Mouse (Mus musculus): ENCODE measurements around the gene Sin3b. TPM values are rescaled to one million over a fixed set of nuclear protein-coding genes. Genes with fewer than 3 reads are reported as not detected.

Gene Sin3b
- total and polyA plus RNA-seq, 2 experiments from 2014 or later = 250 to 259 TPM

DNA sequence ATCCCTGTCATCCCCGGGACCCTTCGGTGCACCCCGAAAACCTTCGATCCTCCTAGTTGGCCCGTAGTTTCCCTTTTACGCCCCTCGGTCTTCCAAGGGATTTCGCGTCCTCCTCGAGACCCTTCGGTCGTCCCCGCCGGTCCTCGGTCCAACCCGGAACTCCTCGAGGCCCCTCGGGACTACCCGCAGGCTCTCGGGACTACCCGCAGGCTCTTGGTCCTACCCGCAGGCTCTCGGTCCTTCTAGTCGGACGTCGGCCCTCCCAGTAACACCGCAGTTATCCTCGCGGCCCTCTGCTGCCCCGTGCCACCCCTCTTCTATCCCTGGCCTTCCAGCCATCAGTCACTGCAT is 541 bp downstream of the Sin3b start:
- Histone ChIP-seq H3K27ac (peak overlapping the region; percentile 76), H3K4me1 (ENCODE audit: insufficient read depth, low read length) (peaks cover 8% of the 10 kb centered on the region), H3K9ac (replicated peaks; ENCODE audit: low read length) (peak overlapping the region; percentile 97), H3K4me2 (ENCODE audit: low read depth, low read length) (peak overlapping the region; percentile 91), H3K36me3 (ENCODE audit: insufficient read depth, low read length) (peaks cover 36% of the 10 kb centered on the region), H3K27me3 (ENCODE audit: insufficient read depth, low read length) (no peaks in the 10 kb centered on the region), H3K4me3 (ENCODE audit: low read length) (peak overlapping the region; percentile 95), H3K9me3 (ENCODE audit: low read length) (no peaks in the 10 kb centered on the region)
- TF ChIP-seq CTCF (IDR thresholded peaks at IDR 0.05; ENCODE audit: low read depth) = no peak
- WGBS = 3% methylated on average over 30 of the region's 30 CpGs
- ATAC-seq (peak; percentile 25), DNase-seq (ENCODE audit: low spot score) (peak; percentile 38)

DNA sequence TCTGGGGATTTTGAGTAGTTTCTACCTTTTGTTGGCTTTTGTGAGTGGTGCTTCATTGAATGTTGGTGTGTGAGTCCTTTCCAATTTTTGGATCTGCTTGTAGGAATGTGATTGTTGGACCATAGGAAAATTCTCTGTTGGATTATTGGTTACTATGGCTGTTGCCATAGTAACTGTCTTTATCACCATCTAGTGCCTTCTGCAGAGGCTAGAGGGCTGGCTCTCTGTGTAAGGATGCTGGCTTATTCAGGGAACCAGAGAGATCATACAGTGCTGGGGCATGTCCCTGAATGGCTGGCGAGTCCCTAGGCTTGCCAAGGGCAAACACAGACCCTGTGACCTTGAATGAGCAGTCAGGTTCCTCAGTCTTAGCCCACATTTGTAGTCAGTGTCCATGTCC is 5.6 kb downstream of the Sin3b start:
- H3K4me1 ChIP-seq (ENCODE audit: insufficient read depth, low read length) = peaks cover 8% of the 10 kb centered on the region
- DNase-seq (ENCODE audit: low spot score) (peak; percentile 35), ATAC-seq (peak; percentile 53)
- no peak overlapping the region for H3K27ac ChIP-seq
- no peak overlapping the region for H3K4me2 ChIP-seq (ENCODE audit: low read depth, low read length)
- H3K27me3 ChIP-seq (ENCODE audit: insufficient read depth, low read length) = no peaks in the 10 kb centered on the region
- 60% methylated on average over 1 of the region's 1 CpGs for WGBS
- peaks cover 75% of the 10 kb centered on the region for H3K36me3 ChIP-seq (ENCODE audit: insufficient read depth, low read length)
- no peak overlapping the region for H3K9ac ChIP-seq (replicated peaks; ENCODE audit: low read length)
- no peaks in the 10 kb centered on the region for H3K9me3 ChIP-seq (ENCODE audit: low read length)
- H3K4me3 ChIP-seq (ENCODE audit: low read length) = no peak overlapping the region
- no peak for TF ChIP-seq CTCF (IDR thresholded peaks at IDR 0.05; ENCODE audit: low read depth)

DNA sequence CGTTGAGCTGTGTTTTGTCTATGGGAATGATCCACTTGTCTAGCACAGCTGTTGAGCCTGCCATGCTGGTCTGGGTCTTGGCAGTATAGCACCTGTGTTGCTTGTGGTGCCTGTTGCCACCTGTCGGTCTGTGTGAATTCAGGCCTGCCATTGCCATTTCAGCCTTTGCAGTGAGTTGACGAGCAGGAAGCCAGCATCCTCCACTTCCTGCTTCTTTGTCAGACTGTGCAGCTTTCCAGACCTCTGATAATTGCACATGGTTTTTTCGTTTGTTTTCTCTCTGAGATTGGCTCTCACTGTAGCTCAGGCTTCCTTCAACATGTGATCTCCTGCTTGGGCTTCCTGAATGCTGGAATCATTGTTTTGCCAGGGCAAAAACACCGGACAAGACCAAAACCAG is 11.9 kb downstream of the Sin3b start:
- DNase-seq (ENCODE audit: low spot score) = no peak
- Histone ChIP-seq H3K27ac (no peak overlapping the region), H3K27me3 (ENCODE audit: insufficient read depth, low read length) (no peaks in the 10 kb centered on the region), H3K9me3 (ENCODE audit: low read length) (no peaks in the 10 kb centered on the region), H3K4me2 (ENCODE audit: low read depth, low read length) (no peak overlapping the region), H3K4me3 (ENCODE audit: low read length) (no peak overlapping the region), H3K36me3 (ENCODE audit: insufficient read depth, low read length) (peaks cover 79% of the 10 kb centered on the region), H3K4me1 (ENCODE audit: insufficient read depth, low read length) (no peaks in the 10 kb centered on the region), H3K9ac (replicated peaks; ENCODE audit: low read length) (no peak overlapping the region)
- TF ChIP-seq CTCF (IDR thresholded peaks at IDR 0.05; ENCODE audit: low read depth) = no peak
- 85% methylated on average over 5 of the region's 5 CpGs for WGBS
- no peak for ATAC-seq

DNA sequence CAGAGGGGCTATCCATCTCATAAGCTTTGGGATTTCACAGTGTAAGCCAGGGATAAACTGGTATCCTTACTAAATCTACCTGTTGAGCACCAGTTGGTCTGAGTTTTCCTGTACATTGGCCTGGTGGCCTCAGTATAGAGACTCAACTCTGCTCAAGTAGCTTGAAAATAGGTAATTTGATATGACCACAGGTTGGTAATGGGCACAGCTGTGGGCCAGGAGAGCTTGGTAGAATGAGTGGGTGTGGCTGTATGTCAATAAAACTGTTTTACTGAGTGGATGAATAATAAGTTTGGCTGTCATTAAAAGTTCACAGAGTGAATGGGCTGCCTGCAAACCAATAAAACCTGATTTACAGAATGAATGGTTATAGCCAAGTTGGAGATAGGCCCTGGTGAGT is 13.8 kb downstream of the Sin3b start:
- ATAC-seq (no peak), DNase-seq (ENCODE audit: low spot score) (no peak)
- H3K36me3 ChIP-seq (ENCODE audit: insufficient read depth, low read length) = peaks cover 68% of the 10 kb centered on the region
- H3K27me3 ChIP-seq (ENCODE audit: insufficient read depth, low read length) = no peaks in the 10 kb centered on the region
- no peak for TF ChIP-seq CTCF (IDR thresholded peaks at IDR 0.05; ENCODE audit: low read depth)
- H3K27ac ChIP-seq = no peak overlapping the region
- H3K9ac ChIP-seq (replicated peaks; ENCODE audit: low read length) = no peak overlapping the region
- H3K4me2 ChIP-seq (ENCODE audit: low read depth, low read length) = no peak overlapping the region
- no peak overlapping the region for H3K4me3 ChIP-seq (ENCODE audit: low read length)
- no peaks in the 10 kb centered on the region for H3K9me3 ChIP-seq (ENCODE audit: low read length)
- H3K4me1 ChIP-seq (ENCODE audit: insufficient read depth, low read length) = no peaks in the 10 kb centered on the region

DNA sequence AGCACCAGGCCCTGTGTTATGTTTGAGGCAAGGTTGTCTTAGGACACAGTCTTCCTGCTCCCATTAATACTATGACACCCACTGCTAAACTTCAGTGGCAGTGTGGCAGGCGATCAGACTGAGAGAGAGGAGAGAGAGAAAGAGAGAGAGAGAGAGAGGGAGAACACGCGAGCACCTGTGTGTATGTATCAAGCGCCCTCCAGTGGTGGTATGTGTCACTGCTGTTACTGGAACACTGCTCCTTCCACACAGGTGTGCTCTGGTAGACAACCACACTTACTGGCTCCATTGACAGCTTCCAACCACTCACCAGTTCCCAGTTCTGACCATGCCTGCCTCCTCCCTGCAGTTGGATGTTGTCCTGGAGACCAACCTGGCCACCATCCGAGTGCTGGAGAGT is 23.0 kb downstream of the Sin3b start:
- peak; percentile 93 for TF ChIP-seq CTCF (IDR thresholded peaks at IDR 0.05; ENCODE audit: low read depth)

DNA sequence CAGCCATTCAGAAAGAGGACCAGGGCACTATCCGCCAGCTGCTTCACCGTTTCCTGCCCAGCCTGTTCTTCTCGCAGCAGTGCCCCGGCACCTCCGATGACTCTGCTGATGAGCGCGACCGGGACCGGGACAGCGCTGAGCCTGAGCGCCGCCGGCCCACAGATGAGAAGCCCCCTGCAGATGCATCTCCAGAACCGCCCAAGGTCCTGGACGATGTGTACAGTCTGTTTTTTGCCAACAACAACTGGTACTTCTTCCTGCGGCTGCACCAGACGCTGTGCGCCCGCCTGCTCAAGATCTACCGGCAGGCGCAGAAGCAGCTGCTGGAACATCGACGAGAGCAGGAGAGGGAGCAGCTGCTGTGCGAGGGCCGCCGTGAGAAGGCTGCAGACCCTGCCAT is 26.8 kb downstream of the Sin3b start:
- ATAC-seq = no peak
- 91% methylated on average over 26 of the region's 26 CpGs for WGBS
- no peak overlapping the region for H3K4me3 ChIP-seq (ENCODE audit: low read length)

More for the DNA sequence above, 23.0 kb downstream of the Sin3b start:
- DNase-seq (ENCODE audit: low spot score) = peak; percentile 69
- no peaks in the 10 kb centered on the region for H3K4me1 ChIP-seq (ENCODE audit: insufficient read depth, low read length)
- H3K9ac ChIP-seq (replicated peaks; ENCODE audit: low read length) = no peak overlapping the region
- no peaks in the 10 kb centered on the region for H3K9me3 ChIP-seq (ENCODE audit: low read length)
- no peak overlapping the region for H3K4me2 ChIP-seq (ENCODE audit: low read depth, low read length)
- 40% methylated on average over 5 of the region's 5 CpGs for WGBS
- H3K4me3 ChIP-seq (ENCODE audit: low read length) = no peak overlapping the region
- H3K27ac ChIP-seq = no peak overlapping the region
- peaks cover 87% of the 10 kb centered on the region for H3K36me3 ChIP-seq (ENCODE audit: insufficient read depth, low read length)
- no peaks in the 10 kb centered on the region for H3K27me3 ChIP-seq (ENCODE audit: insufficient read depth, low read length)
- peak; percentile 68 for ATAC-seq

DNA sequence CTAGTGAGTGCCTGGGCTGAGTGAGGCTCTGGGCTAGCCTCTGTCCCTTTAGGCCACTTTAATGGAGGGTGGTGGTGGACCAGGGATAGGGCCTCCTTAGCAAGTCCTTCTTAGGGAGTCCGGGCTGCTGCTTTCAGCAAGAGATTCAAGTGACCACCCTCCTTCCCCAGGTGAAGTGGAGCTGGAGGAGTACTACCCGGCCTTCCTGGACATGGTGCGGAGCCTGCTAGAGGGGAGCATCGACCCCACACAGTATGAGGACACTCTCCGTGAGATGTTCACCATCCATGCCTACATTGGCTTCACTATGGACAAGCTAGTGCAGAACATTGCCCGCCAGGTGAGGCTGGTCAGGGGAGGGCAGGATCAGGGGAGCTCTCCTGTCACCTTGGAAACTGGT is 27.2 kb downstream of the Sin3b start:
- WGBS = 93% methylated on average over 6 of the region's 6 CpGs
- Histone ChIP-seq H3K9me3 (ENCODE audit: low read length) (no peaks in the 10 kb centered on the region), H3K4me2 (ENCODE audit: low read depth, low read length) (no peak overlapping the region), H3K4me1 (ENCODE audit: insufficient read depth, low read length) (no peaks in the 10 kb centered on the region), H3K27me3 (ENCODE audit: insufficient read depth, low read length) (no peaks in the 10 kb centered on the region), H3K9ac (replicated peaks; ENCODE audit: low read length) (no peak overlapping the region), H3K36me3 (ENCODE audit: insufficient read depth, low read length) (peaks cover 83% of the 10 kb centered on the region), H3K4me3 (ENCODE audit: low read length) (no peak overlapping the region), H3K27ac (no peak overlapping the region)
- DNase-seq (ENCODE audit: low spot score) (no peak), ATAC-seq (no peak)
- no peak for TF ChIP-seq CTCF (IDR thresholded peaks at IDR 0.05; ENCODE audit: low read depth)

More for the DNA sequence above, 26.8 kb downstream of the Sin3b start:
- no peak for TF ChIP-seq CTCF (IDR thresholded peaks at IDR 0.05; ENCODE audit: low read depth)
- Histone ChIP-seq H3K36me3 (ENCODE audit: insufficient read depth, low read length) (peaks cover 86% of the 10 kb centered on the region), H3K9me3 (ENCODE audit: low read length) (no peaks in the 10 kb centered on the region), H3K9ac (replicated peaks; ENCODE audit: low read length) (no peak overlapping the region), H3K27me3 (ENCODE audit: insufficient read depth, low read length) (no peaks in the 10 kb centered on the region), H3K4me2 (ENCODE audit: low read depth, low read length) (no peak overlapping the region), H3K4me1 (ENCODE audit: insufficient read depth, low read length) (no peaks in the 10 kb centered on the region), H3K27ac (no peak overlapping the region)
- no peak for DNase-seq (ENCODE audit: low spot score)
